Mouse (Mus musculus): ENCODE measurements around the gene Vdr. TPM values are rescaled to one million over a fixed set of nuclear protein-coding genes. Genes with fewer than 3 reads are reported as not detected.

The Vdr gene
- polyA plus RNA-seq, 1 experiment from 2014 or later = 1.2 TPM

DNA sequence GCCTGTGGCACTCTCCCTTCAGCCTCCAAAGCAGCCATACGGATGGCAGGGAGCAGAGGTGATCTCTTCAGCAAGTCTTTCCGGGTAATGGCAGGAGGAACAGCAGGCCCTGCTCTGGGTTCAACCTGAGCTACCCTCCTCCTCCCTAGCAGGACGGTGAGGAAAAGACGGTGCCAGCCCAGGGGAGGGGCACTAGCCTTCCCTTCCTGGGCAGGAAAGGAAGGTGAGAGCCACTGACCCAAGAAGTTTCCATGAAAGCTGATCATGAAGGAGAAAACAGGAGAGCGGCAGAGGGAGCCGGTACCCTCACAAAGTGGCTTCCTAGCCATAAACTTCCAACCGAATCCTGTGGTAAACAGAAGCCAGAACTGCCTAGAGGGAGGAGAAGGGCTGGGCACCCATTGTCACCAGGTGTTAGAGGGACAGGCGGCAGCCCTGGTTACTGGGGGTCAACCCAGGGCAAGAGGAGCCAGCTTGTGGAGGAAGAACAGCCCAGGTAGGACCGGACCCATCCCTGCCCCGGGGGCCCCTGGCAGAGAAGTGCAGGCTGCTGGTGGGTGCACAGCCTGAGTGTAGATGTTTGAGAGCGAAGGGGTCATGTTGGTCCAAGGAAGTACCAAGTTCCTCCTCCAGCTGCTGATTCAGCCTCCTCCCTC lies 34.6 kb upstream of the Vdr start:
- Histone ChIP-seq H3K27ac (no peak overlapping the region), H3K4me1 (replicated peaks) (no peaks in the 10 kb centered on the region), H3K4me3 (no peak overlapping the region), H3K27me3 (peaks cover 23% of the 10 kb centered on the region), H3K4me2 (no peak overlapping the region), H3K36me3 (no peaks in the 10 kb centered on the region), H3K9ac (no peak overlapping the region), H3K9me3 (replicated peaks) (no peaks in the 10 kb centered on the region)
- ATAC-seq (replicated peaks; ENCODE audit: insufficient number of reproducible peaks, insufficient read depth, low FRiP score, low read depth) = no peak
- WGBS = 66% methylated on average over 11 of the region's 11 CpGs

DNA sequence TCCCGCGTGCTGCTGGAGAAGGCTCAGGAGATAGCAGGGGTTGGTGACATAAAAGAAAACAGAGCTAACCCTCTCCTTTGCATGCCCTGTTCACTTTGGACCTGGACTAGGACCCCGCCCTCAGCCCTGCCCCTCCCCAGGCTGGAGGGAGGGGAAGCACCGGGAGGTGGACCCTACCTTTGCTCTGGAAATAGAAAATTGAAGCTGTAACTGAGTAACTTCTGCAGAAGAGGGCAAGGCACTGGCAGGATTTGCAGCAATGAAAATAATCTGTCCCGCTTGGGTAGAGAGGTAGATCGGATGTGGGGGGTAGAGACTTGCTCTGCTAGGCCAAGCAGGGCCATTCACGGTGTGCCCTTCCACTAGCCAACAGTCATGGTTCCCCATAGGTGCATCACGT lies 32.9 kb upstream of the Vdr start:
- no peaks in the 10 kb centered on the region for H3K9me3 ChIP-seq (replicated peaks)
- H3K4me1 ChIP-seq (replicated peaks) = peaks cover 7% of the 10 kb centered on the region
- ATAC-seq (replicated peaks; ENCODE audit: insufficient number of reproducible peaks, insufficient read depth, low FRiP score, low read depth) = no peak
- H3K4me3 ChIP-seq = no peak overlapping the region
- H3K4me2 ChIP-seq = no peak overlapping the region
- H3K27ac ChIP-seq = no peak overlapping the region
- H3K27me3 ChIP-seq = peaks cover 14% of the 10 kb centered on the region
- H3K9ac ChIP-seq = no peak overlapping the region
- no peaks in the 10 kb centered on the region for H3K36me3 ChIP-seq
- 80% methylated on average over 8 of the region's 8 CpGs for WGBS

DNA sequence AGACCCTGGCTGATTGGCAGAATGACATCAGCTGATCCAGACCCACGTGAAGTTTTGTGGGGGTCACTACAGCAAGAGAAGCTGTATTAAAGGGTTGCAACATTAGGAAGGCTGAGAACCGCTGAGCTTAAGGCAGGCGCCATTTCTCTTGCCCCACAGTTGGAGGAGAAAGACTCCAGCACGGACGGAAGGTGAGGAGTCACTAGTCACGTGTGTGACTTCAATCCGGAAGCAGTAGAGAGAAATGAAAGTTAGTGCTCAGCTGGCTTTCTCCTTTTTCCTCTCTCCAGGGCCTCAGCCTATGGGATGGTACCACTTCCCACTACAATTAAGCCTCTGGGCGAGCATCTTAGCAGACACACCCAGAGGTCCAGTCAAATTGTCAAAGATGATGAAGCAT lies 32.1 kb upstream of the Vdr start:
- H3K9ac ChIP-seq = no peak overlapping the region
- ATAC-seq (replicated peaks; ENCODE audit: insufficient number of reproducible peaks, insufficient read depth, low FRiP score, low read depth) = no peak
- 78% methylated on average over 8 of the region's 8 CpGs for WGBS
- no peak overlapping the region for H3K27ac ChIP-seq
- H3K4me2 ChIP-seq = no peak overlapping the region
- H3K4me3 ChIP-seq = no peak overlapping the region
- peaks cover 11% of the 10 kb centered on the region for H3K4me1 ChIP-seq (replicated peaks)
- H3K9me3 ChIP-seq (replicated peaks) = no peaks in the 10 kb centered on the region
- no peaks in the 10 kb centered on the region for H3K36me3 ChIP-seq
- H3K27me3 ChIP-seq = peaks cover 9% of the 10 kb centered on the region

DNA sequence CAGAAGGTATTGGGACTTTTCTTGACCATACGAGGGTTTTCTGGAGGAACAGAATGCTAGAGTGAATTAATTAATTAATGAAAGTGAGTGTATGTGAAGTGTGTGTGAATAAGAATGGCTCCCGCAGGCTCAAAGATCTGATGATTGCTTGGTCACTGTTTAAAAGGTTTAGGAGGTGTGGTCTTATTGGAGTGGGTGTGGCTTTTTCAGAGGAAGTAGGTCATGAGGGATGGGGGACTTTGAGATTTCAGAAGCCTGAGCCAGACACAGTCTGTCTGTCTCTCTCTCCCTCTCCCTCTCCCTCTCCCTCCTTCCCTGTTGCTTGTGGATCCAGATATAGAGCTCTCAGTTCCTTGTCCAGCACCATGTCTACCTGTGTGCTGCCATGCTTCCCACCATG lies 30.9 kb upstream of the Vdr start:
- Histone ChIP-seq H3K4me2 (no peak overlapping the region), H3K27ac (no peak overlapping the region), H3K9ac (no peak overlapping the region), H3K27me3 (peaks cover 9% of the 10 kb centered on the region), H3K36me3 (no peaks in the 10 kb centered on the region), H3K9me3 (replicated peaks) (no peaks in the 10 kb centered on the region), H3K4me3 (no peak overlapping the region), H3K4me1 (replicated peaks) (peaks cover 11% of the 10 kb centered on the region)
- no peak for ATAC-seq (replicated peaks; ENCODE audit: insufficient number of reproducible peaks, insufficient read depth, low FRiP score, low read depth)
- WGBS = 82% methylated on average over 2 of the region's 2 CpGs

DNA sequence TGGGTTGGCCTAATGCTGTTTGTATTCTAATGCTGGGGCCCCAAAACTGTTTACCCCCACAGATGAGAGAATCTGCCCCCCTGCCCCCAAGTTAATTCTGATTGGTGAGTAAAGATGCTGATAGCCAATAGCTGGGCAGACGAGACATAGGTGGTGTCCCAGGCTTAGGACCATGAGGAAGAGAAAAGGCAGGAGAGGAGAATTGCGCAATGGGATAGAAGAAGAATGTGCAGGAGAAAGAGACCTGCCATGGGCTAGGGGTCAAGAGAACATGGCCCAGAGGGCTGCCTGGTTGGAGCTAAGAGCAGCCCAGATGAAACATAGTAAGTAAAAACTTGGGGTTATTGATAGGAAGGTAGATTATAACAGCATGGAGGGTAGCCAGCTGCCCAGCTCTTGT lies 29.7 kb upstream of the Vdr start:
- no peak overlapping the region for H3K4me3 ChIP-seq
- no peaks in the 10 kb centered on the region for H3K36me3 ChIP-seq
- H3K27me3 ChIP-seq = peaks cover 4% of the 10 kb centered on the region
- ATAC-seq (replicated peaks; ENCODE audit: insufficient number of reproducible peaks, insufficient read depth, low FRiP score, low read depth) = no peak
- no peaks in the 10 kb centered on the region for H3K9me3 ChIP-seq (replicated peaks)
- H3K4me1 ChIP-seq (replicated peaks) = peaks cover 11% of the 10 kb centered on the region
- no peak overlapping the region for H3K4me2 ChIP-seq
- H3K9ac ChIP-seq = no peak overlapping the region
- WGBS = 81% methylated on average over 2 of the region's 2 CpGs
- H3K27ac ChIP-seq = no peak overlapping the region

DNA sequence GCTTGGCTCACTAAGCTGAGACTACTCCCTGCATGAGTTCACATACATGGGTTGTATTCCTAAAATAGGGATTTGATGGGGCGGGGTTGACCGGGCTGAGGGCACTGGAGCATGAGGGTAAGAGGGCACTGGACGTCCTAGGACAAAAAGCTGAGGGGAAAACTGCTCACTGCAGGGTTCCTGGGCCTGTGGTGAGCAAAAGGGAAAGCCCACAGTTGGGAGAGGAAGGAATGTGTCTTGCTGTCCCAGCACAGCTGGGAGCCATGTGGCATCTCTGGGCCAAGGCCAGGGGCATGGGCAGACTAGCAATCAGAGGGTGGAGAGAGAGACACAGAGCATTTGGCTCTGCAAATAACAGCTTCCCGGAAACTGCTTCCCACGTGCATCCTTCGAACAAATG lies 28.1 kb upstream of the Vdr start:
- WGBS = 47% methylated on average over 6 of the region's 6 CpGs
- peaks cover 11% of the 10 kb centered on the region for H3K4me1 ChIP-seq (replicated peaks)
- no peaks in the 10 kb centered on the region for H3K9me3 ChIP-seq (replicated peaks)
- H3K27ac ChIP-seq = peak overlapping the region; percentile 49; the same call in 1 of the 2 replicates
- no peaks in the 10 kb centered on the region for H3K36me3 ChIP-seq
- H3K4me3 ChIP-seq = no peak overlapping the region
- no peak overlapping the region for H3K9ac ChIP-seq
- H3K4me2 ChIP-seq = no peak overlapping the region
- ATAC-seq (replicated peaks; ENCODE audit: insufficient number of reproducible peaks, insufficient read depth, low FRiP score, low read depth) = no peak
- no peaks in the 10 kb centered on the region for H3K27me3 ChIP-seq

DNA sequence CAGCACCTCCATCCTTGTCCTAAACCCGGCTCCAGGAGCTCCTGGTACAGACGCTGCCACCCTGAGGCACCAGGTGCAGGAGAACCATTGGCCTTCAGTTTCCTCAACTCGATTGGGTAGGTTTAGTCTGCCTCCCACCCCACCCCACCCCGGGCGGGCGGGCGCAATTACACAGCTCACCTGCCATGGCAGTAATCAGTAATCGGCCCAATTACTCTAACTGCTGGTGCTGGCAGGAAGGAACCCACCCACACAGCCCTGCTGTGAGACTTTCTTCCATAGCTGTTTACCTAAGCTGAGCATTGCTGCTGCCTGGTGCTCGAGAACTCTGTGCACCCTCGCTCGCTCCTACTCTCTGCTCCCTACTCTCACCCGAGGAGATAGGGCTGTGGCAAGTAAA lies 22.0 kb upstream of the Vdr start:
- Histone ChIP-seq H3K27ac (no peak overlapping the region), H3K9ac (no peak overlapping the region), H3K4me3 (no peak overlapping the region), H3K27me3 (0 out of 2 replicates have a peak, but pooled peaks cover 4% of the 10 kb centered on the region), H3K4me1 (replicated peaks) (peaks cover 8% of the 10 kb centered on the region), H3K4me2 (no peak overlapping the region), H3K9me3 (replicated peaks) (no peaks in the 10 kb centered on the region), H3K36me3 (no peaks in the 10 kb centered on the region)
- WGBS = 80% methylated on average over 12 of the region's 12 CpGs
- ATAC-seq (replicated peaks; ENCODE audit: insufficient number of reproducible peaks, insufficient read depth, low FRiP score, low read depth) = no peak

DNA sequence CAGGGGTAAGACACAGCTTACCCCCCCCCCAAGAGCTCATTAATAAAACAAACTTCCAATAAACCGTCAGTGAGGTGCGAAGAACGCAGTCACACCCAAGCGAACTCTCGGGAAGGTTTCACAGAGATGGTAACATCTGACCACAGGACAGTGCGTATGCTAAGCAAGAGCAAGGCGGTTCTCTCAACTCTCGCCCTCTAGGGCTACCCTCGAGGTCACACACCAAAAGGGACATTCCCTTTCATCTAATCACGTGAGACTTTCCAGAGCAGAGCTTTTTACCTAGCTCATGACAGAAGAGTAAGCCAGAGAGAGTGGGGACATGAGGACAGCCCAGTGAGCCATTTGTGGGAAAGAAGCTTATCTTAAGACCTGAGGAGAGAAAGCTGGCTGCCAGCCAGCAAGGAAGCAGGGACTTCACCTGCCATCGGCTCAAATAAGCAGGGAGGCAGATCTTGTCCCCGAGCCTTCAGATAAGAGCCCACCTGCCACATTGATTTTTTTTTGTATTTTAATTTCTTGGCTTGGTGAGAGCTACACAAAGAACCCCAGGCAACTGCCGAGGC lies 18.9 kb upstream of the Vdr start:
- Histone ChIP-seq H3K27ac (no peak overlapping the region), H3K36me3 (no peaks in the 10 kb centered on the region), H3K4me3 (no peak overlapping the region), H3K9me3 (replicated peaks) (no peaks in the 10 kb centered on the region), H3K27me3 (0 out of 2 replicates have a peak, but pooled peaks cover 4% of the 10 kb centered on the region), H3K4me2 (no peak overlapping the region), H3K4me1 (replicated peaks) (peaks cover 12% of the 10 kb centered on the region), H3K9ac (no peak overlapping the region)
- WGBS = 38% methylated on average over 13 of the region's 13 CpGs
- no peak for ATAC-seq (replicated peaks; ENCODE audit: insufficient number of reproducible peaks, insufficient read depth, low FRiP score, low read depth)

DNA sequence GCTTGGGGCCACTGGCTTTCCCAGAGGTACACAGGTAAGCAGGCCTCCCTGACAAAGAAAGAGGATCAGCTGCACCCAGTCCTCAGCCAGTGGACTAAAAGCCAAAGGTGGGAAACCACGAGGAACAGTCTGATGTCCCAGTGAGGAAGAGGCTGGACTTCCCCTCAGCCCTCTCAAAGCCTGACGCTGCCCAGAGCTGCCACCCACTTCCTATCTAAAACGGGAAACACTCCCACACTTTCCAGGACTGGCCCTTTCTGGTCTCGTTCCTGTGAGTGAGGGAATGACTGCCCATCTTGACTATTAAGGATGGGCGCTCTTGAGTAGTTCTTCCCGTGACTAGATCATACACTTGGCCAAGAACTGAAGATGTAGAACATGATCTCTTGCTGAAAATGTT lies 17.4 kb upstream of the Vdr start:
- H3K4me3 ChIP-seq = no peak overlapping the region
- H3K9ac ChIP-seq = no peak overlapping the region
- 0 out of 2 replicates have a peak, but pooled peaks cover 4% of the 10 kb centered on the region for H3K27me3 ChIP-seq
- H3K4me1 ChIP-seq (replicated peaks) = peaks cover 12% of the 10 kb centered on the region
- no peaks in the 10 kb centered on the region for H3K36me3 ChIP-seq
- WGBS = 35% methylated on average over 6 of the region's 6 CpGs
- H3K9me3 ChIP-seq (replicated peaks) = no peaks in the 10 kb centered on the region
- H3K4me2 ChIP-seq = no peak overlapping the region
- H3K27ac ChIP-seq = no peak overlapping the region
- ATAC-seq (replicated peaks; ENCODE audit: insufficient number of reproducible peaks, insufficient read depth, low FRiP score, low read depth) = no peak

DNA sequence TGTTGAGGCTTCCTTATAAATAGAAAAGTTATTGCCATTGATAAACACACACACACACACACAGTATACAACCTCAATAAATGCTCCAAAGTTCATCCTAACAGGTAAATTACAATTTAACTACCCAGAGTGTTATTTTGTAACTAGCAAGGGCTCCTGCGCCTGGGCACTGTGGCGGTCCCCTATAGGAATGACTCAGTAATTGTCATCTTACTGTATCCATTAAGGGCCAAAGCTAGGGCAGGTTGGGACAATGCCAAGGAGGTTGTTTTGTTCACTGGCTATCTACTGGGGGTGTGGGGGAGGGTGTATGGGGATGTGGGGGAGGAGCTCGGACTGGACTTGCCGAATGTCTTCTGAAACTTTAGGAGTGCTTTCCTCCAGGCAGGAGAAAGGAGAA lies 16.6 kb upstream of the Vdr start:
- no peak for ATAC-seq (replicated peaks; ENCODE audit: insufficient number of reproducible peaks, insufficient read depth, low FRiP score, low read depth)
- Histone ChIP-seq H3K9me3 (replicated peaks) (no peaks in the 10 kb centered on the region), H3K4me2 (no peak overlapping the region), H3K27me3 (0 out of 2 replicates have a peak, but pooled peaks cover 4% of the 10 kb centered on the region), H3K4me1 (replicated peaks) (peaks cover 17% of the 10 kb centered on the region), H3K36me3 (no peaks in the 10 kb centered on the region), H3K9ac (no peak overlapping the region), H3K27ac (no peak overlapping the region), H3K4me3 (no peak overlapping the region)
- WGBS = 48% methylated on average over 4 of the region's 4 CpGs

DNA sequence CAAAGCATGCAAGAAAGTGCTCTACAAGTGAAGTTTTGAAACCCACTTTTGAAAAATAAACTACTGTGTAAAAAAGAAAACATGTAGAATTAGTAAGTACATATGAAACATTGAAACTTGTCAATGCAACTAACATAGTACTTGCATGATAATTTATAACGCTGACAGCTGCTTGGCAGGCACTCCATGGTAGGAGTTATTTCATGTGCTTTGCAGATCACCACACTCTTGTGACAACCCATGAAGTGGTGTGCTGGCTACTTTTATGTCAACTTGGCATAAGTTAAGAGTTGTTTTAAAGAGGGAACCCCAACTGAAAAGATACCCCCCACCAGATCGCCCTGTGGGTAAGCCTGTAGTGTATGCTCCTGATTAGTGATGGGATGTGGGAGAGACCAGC lies 12.0 kb upstream of the Vdr start:
- 69% methylated on average over 2 of the region's 2 CpGs for WGBS
- no peaks in the 10 kb centered on the region for H3K27me3 ChIP-seq
- H3K9me3 ChIP-seq (replicated peaks) = no peaks in the 10 kb centered on the region
- H3K4me1 ChIP-seq (replicated peaks) = peaks cover 9% of the 10 kb centered on the region
- no peak overlapping the region for H3K27ac ChIP-seq
- no peak for ATAC-seq (replicated peaks; ENCODE audit: insufficient number of reproducible peaks, insufficient read depth, low FRiP score, low read depth)
- H3K9ac ChIP-seq = no peak overlapping the region
- H3K36me3 ChIP-seq = no peaks in the 10 kb centered on the region
- no peak overlapping the region for H3K4me2 ChIP-seq
- H3K4me3 ChIP-seq = no peak overlapping the region

DNA sequence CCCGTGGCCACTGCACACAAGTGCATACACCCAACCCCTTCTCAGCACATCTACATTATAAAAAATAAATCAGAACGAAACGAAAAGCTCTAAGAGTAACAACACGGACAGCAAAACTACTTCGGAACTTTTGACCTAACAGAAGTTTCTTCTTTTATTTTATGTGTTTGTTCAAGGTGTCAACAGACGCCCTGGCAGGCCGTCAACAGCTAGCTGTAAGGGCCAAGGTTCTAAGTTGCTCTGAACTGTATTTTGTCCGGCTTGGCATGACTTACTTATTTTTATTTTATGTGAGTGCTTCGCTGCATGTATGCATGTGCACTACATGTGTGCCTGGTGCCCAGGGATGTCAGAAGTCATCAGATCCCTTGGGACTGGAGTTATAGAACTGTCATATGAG lies 11.4 kb upstream of the Vdr start:
- no peak overlapping the region for H3K27ac ChIP-seq
- 84% methylated on average over 9 of the region's 9 CpGs for WGBS
- no peaks in the 10 kb centered on the region for H3K9me3 ChIP-seq (replicated peaks)
- H3K9ac ChIP-seq = no peak overlapping the region
- H3K27me3 ChIP-seq = no peaks in the 10 kb centered on the region
- peaks cover 5% of the 10 kb centered on the region for H3K4me1 ChIP-seq (replicated peaks)
- no peaks in the 10 kb centered on the region for H3K36me3 ChIP-seq
- no peak overlapping the region for H3K4me2 ChIP-seq
- ATAC-seq (replicated peaks; ENCODE audit: insufficient number of reproducible peaks, insufficient read depth, low FRiP score, low read depth) = no peak
- H3K4me3 ChIP-seq = no peak overlapping the region
